Mouse (Mus musculus) G1E (cell line): ENCODE data around the gene Hoxd9.

Experiments
- CTCF ChIP-seq: IDR thresholded peaks from 2 replicates; pipeline ENCODE4 v1.5.1; 2012; ENCODE audit warnings: low read depth, low read length, inconsistent platforms, mixed read lengths
- GATA1 ChIP-seq: IDR thresholded peaks from 2 replicates; pipeline ENCODE4 v1.6.1; 2012; ENCODE audit warnings: borderline replicate concordance, low read length, inconsistent platforms, mixed read lengths
- GATA2 ChIP-seq: IDR thresholded peaks from 2 replicates; pipeline ENCODE4 v1.6.1; 2012; ENCODE audit warnings: low read depth, low read length, inconsistent platforms, borderline replicate concordance
- POLR2AphosphoS5 ChIP-seq: IDR thresholded peaks from 2 replicates; pipeline ENCODE4 v1.6.1; 2012; ENCODE audit warnings: low read depth, low read length, inconsistent platforms; ENCODE audit not compliant: insufficient replicate concordance
- TAL1 ChIP-seq: conservative IDR thresholded peaks from 2 replicates; pipeline ENCODE4 v1.6.1; 2012; ENCODE audit warnings: low read depth, low read length, inconsistent platforms, mixed read lengths

DNA sequence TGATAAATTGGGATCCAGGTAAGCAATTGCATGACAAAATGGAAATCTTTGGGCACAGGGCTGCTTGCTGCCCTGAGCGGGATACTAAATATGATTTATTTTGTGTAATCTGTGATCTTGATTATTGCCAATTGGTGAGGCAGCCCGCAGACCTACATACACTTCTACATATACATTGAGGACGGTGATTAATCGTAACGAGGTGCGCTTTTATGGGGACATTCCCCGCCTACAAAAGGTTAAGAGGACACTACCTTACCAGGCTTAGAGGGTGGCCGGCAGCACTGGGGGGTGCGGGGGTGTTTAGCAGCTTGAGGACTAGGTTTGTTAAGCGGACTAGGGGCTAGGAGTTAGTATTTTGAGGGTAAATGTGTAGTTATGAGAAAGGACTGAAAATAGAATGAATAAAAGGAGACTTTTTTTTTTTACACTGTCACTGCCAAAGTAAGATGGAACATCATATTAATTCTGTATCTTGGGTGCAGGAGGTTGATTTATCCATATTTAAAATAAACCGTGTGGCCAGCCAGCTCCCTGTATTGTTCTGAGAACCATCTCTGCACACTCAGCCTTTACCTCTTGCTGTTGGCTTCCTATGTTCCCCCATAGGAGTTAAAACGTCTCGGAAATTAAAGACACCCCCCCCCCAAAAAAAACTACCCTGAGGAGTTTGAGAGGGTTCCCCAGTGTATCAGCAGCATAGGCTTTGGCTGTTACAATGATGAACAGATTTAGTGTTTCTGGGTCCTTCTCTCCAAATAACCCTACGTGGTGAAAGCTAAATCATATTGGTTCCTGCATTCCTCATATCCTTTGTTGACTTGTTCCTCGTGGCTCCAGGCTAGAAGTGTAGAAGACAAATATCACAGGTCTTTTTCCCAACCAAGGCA, 39.4 kb downstream of the Hoxd9 start:
- TF ChIP-seq CTCF (no peak), GATA1 (no peak), GATA2 (no peak), POLR2AphosphoS5 (no peak), TAL1 (no peak)
